8 mouse cellular contexts compared by ENCODE assay signal in genomic region chr9:41937967-41938348, GRCm38 (mm10).
DNase-seq lines count a peak whose midpoint lies in the region; ATAC-seq and TF ChIP-seq lines count a peak whose summit lies in the region.

No protein-coding gene starts in this region.

- H3K36me3 ChIP-seq in kidney, embryonic 16.5 days (ENCODE audit: insufficient read depth, low read length), result no peaks in the 10 kb centered on the region
- H3K36me3 ChIP-seq in myocyte (ENCODE audit: control insufficient read depth, insufficient read depth), result no peaks in the 10 kb centered on the region

- peak; percentile 66 for DNase-seq in urinary bladder, postnatal 14 days (ENCODE audit: low spot score)
- no peak for DNase-seq in urinary bladder, postnatal 4 days (ENCODE audit: low spot score in 2 of 2)
- DNase-seq in gastrocnemius, postnatal 14 days, result peak; percentile 56
- DNase-seq in cerebellum, adult 9-11 months, result no peak
- DNase-seq in layer of hippocampus, adult 8-10 months (ENCODE audit: low spot score in 2 of 2), result no peak
- no peak for DNase-seq in layer of hippocampus, adult 18-20 months (ENCODE audit: low spot score in 2 of 2)

- no peak for TF ChIP-seq POLR2A in myocyte (IDR thresholded peaks at IDR 0.05; ENCODE audit: insufficient read length, low read depth)

- H3K4me1 ChIP-seq in kidney, embryonic 16.5 days (ENCODE audit: insufficient read depth, low read length), result peaks cover 53% of the 10 kb centered on the region

- H3K4me2 ChIP-seq in kidney, embryonic 16.5 days (replicated peaks; ENCODE audit: low read depth, low read length), result no peak overlapping the region
- H3K4me2 ChIP-seq in myocyte (ENCODE audit: low read depth), result peak overlapping the region; percentile 41

- no peak overlapping the region for H3K9ac ChIP-seq in kidney, embryonic 16.5 days (replicated peaks; ENCODE audit: low read length)

- no peak overlapping the region for H3ac ChIP-seq in myocyte (ENCODE audit: control insufficient read depth, insufficient read length)

- no peaks in the 10 kb centered on the region for H3K79me2 ChIP-seq in myocyte (ENCODE audit: control insufficient read depth, insufficient read depth)

- no peaks in the 10 kb centered on the region for H3K9me3 ChIP-seq in kidney, embryonic 16.5 days (ENCODE audit: low read length)

- peak; percentile 24; the same call in 1 of the 2 replicates for ATAC-seq in kidney, embryonic 16.5 days (ENCODE audit: low FRiP score, low TSS enrichment)

- intact Hi-C loops in gastrocnemius, postnatal 14 days (cut with DNase I; ENCODE audit: low total_unique reads), result no loop called here

- H3K27me3 ChIP-seq in kidney, embryonic 16.5 days (ENCODE audit: insufficient read depth, low read length), result no peaks in the 10 kb centered on the region
- no peaks in the 10 kb centered on the region for H3K27me3 ChIP-seq in myocyte (ENCODE audit: control insufficient read depth, insufficient read depth, insufficient read length)

- peak overlapping the region; percentile 91 for H3K27ac ChIP-seq in kidney, embryonic 16.5 days (ENCODE audit: low read length)

- H3K4me3 ChIP-seq in kidney, embryonic 16.5 days (ENCODE audit: low read length), result no peak overlapping the region
- H3K4me3 ChIP-seq in myocyte, result no peak overlapping the region

- 22% methylated on average over 3 of the region's 3 CpGs for WGBS in kidney, embryonic 16.5 days

TF ChIP-seq in myocyte, 11 proteins besides CTCF, POLR2A, EP300 and RAD21:
- no peak for TF ChIP-seq REST (IDR thresholded peaks at IDR 0.05; ENCODE audit: insufficient read depth, insufficient read length)
- no peak for TF ChIP-seq POLR2AphosphoS2 (IDR thresholded peaks at IDR 0.05; ENCODE audit: insufficient read length, low read depth)
- TF ChIP-seq TCF12 (IDR thresholded peaks at IDR 0.05; ENCODE audit: insufficient read depth, poor library complexity, severe bottlenecking), result no peak
- no peak for TF ChIP-seq SRF (IDR thresholded peaks at IDR 0.05; ENCODE audit: control insufficient read depth, insufficient read length, low read depth)
- no peak for TF ChIP-seq CEBPB (IDR thresholded peaks at IDR 0.05; ENCODE audit: insufficient read depth, poor library complexity, severe bottlenecking)
- no peak for TF ChIP-seq E2F4 (IDR thresholded peaks at IDR 0.05; ENCODE audit: insufficient read depth)
- no peak for TF ChIP-seq TCF3 (IDR thresholded peaks at IDR 0.05; ENCODE audit: insufficient read length, low read depth)

Comparison
In these comparisons a context has a peak if more than half of its experiments do, and no peak if none do; other contexts are left out.
1. DNase-seq: peak in urinary bladder, postnatal 14 days (single experiment) and gastrocnemius, postnatal 14 days (single experiment); none in urinary bladder, postnatal 4 days (0 of 2), cerebellum, adult 9-11 months (single experiment), layer of hippocampus, adult 8-10 months (0 of 2) and layer of hippocampus, adult 18-20 months (0 of 2).